Mouse (Mus musculus) ES-Bruce4 (cell line): Measurements from ENCODE around the gene Ccdc141. TPM values are rescaled to one million over a fixed set of nuclear protein-coding genes. Genes with fewer than 3 reads are reported as not detected.

Experiments
- H3K27ac ChIP-seq: 2 replicates; pipeline ENCODE4 v1.5.1; 2012; ENCODE audit warnings: low read length, inconsistent platforms; ENCODE audit not compliant: insufficient read depth
- H3K27me3 ChIP-seq: 2 replicates; pipeline ENCODE4 v1.6.1; 2012; ENCODE audit warnings: mild to moderate bottlenecking, low read length, inconsistent platforms; ENCODE audit not compliant: control insufficient read depth, poor library complexity, insufficient read depth, severe bottlenecking
- H3K36me3 ChIP-seq: 2 replicates; pipeline ENCODE4 v1.6.1; 2012; ENCODE audit warnings: inconsistent platforms, mild to moderate bottlenecking, low read length, moderate library complexity; ENCODE audit not compliant: control insufficient read depth, poor library complexity, insufficient read depth, severe bottlenecking
- H3K4me1 ChIP-seq: one replicate; pipeline ENCODE4 v1.8.1; 2011; ENCODE audit warnings: low read length; ENCODE audit not compliant: control insufficient read depth, insufficient read depth
- H3K4me3 ChIP-seq: 2 replicates; pipeline ENCODE4 v1.5.1; 2011; ENCODE audit warnings: low read depth, mild to moderate bottlenecking, low read length
- H3K9ac ChIP-seq: 2 replicates; pipeline ENCODE4 v1.6.1; 2012; ENCODE audit warnings: low read depth, mild to moderate bottlenecking, inconsistent platforms; ENCODE audit not compliant: poor library complexity, severe bottlenecking
- H3K9me3 ChIP-seq: replicated peaks from 2 replicates; pipeline ENCODE4 v1.6.1; 2012; ENCODE audit warnings: mild to moderate bottlenecking, low read length, inconsistent platforms; ENCODE audit not compliant: control insufficient read depth, poor library complexity, insufficient read depth, severe bottlenecking
- CTCF ChIP-seq: IDR thresholded peaks from one replicate; pipeline ENCODE4 v1.8.1; 2011; ENCODE audit warnings: low read depth, low read length
- EP300 ChIP-seq: IDR thresholded peaks from 2 replicates; pipeline ENCODE4 v1.6.1; 2011; ENCODE audit warnings: low read depth, low read length; ENCODE audit not compliant: insufficient read depth
- POLR2A ChIP-seq: IDR thresholded peaks from one replicate; pipeline ENCODE4 v1.8.1; 2011; ENCODE audit warnings: low read length; ENCODE audit not compliant: insufficient read depth
- polyA plus RNA-seq: library from polyadenylated mRNA; stranded (reverse); fragments of >200 nt; gene quantifications from 2 replicates; pipeline ENCODE4 v1.2.4, GENCODE M21; 2011; ENCODE audit warnings: low read depth; ENCODE audit not compliant: missing spikeins, insufficient read depth, insufficient read length

Gene Ccdc141
- polyA plus RNA-seq, 1 experiment, result 6.6 TPM

DNA sequence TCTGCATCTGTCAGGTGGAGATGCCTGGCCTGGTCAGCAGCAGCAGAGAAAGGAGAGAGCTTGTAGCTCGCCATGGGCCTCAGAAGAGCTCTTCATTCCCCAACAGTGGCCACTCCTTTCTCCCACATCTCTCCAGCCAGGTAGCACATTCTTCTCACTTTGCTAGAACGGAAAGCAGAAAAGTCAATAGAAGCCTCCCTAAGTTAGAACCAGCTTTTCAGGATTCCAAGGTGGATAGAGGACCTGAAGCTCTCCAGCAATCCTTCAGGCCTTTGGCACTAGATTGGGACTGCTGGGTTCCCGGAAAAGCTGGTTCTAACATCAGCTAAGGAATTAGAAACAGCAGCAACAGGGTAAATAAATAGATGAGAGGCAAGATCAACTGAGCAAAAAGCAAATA is 8.3 kb downstream of the Ccdc141 start:
- Histone ChIP-seq H3K9me3 (no peaks in the 10 kb centered on the region), H3K27ac (no peak overlapping the region), H3K4me3 (no peak overlapping the region), H3K9ac (no peak overlapping the region), H3K36me3 (no peaks in the 10 kb centered on the region), H3K27me3 (no peaks in the 10 kb centered on the region), H3K4me1 (no peaks in the 10 kb centered on the region)
- TF ChIP-seq POLR2A (no peak), CTCF (no peak), EP300 (no peak)

DNA sequence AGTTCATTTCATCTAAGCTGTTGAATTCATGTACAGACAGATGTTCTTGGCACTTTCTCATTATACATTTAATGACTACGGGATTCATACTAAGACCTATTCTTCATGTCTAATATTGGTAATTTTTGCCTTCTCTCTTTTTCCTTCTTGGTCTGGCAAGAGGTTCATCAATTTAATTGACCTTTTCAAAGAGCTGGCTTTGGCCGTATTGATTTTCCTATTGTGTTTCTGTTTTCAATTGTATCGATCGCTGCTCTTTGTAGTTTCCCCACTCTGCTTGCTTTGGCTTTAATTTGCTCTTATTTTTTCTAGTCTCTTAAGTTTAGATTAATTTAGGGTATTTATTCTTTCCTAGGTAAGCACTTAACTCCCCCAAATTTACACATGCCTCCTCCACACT is 12.9 kb downstream of the Ccdc141 start:
- Histone ChIP-seq H3K27me3 (no peaks in the 10 kb centered on the region), H3K27ac (no peak overlapping the region), H3K4me3 (no peak overlapping the region), H3K9ac (no peak overlapping the region), H3K36me3 (no peaks in the 10 kb centered on the region), H3K9me3 (no peaks in the 10 kb centered on the region), H3K4me1 (no peaks in the 10 kb centered on the region)
- no peak for TF ChIP-seq EP300
- no peak for TF ChIP-seq CTCF
- no peak for TF ChIP-seq POLR2A

DNA sequence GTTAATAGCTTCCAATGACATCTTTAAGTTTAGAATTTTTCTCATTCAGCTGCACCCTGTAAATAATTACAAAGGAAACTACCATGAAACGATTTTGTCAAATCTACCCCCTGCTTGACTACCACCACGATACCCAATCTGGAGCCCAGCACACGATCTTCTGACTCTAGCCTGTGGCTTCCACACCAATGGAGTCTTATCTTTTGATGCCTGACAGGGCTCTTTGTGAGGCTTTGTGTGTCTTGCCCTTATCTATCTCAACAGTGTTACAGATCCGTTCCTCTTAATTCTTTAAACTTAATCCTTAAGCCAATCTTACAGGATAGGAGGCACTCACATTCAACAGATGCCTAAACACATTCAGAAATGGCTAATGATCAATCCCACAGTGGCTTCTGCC is 16.4 kb downstream of the Ccdc141 start:
- Histone ChIP-seq H3K9me3 (no peaks in the 10 kb centered on the region), H3K36me3 (no peaks in the 10 kb centered on the region), H3K27ac (no peak overlapping the region), H3K4me1 (peaks cover 3% of the 10 kb centered on the region), H3K9ac (no peak overlapping the region), H3K4me3 (no peak overlapping the region), H3K27me3 (no peaks in the 10 kb centered on the region)
- TF ChIP-seq POLR2A (no peak), EP300 (no peak), CTCF (no peak)

DNA sequence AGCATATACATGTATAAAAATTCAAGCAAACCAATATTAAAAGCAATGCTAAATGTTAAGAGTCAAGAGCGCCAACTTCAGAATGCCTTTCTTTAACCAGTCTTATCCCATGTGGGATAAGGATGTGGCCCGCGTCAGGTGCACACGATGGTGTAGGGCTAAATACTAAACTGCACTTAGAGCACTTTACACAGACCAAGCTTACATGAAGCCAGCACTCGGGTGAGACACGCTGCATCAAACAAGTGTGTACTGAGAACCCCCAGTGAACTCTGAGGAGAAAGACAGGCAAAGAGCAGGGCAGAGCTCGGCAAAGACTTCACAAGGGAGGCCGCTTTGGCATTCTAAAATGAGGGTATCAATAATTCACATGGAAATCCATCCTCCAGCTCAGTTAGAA is 19.2 kb downstream of the Ccdc141 start:
- Histone ChIP-seq H3K36me3 (no peaks in the 10 kb centered on the region), H3K9ac (no peak overlapping the region)

DNA sequence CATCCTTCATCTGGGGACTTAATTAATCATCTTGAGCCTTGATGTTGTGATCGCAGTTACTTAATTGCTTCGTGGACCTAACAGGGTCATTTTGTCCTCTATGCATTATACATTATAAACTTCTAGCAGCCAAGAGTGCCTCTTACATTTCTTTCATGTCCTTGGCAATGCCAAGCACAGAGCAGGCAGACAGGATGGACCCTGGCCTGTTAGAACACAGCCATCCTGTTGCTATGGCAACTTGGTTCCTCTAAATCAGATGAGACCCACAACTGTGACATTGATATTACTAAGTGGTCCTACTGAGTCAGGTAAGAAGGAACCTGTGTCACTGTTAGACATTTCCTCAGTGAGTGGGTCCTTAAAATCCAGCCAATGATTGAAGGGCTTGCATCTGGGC is 20.9 kb downstream of the Ccdc141 start:
- Histone ChIP-seq H3K4me1 (peaks cover 6% of the 10 kb centered on the region), H3K9ac (no peak overlapping the region), H3K36me3 (no peaks in the 10 kb centered on the region), H3K4me3 (no peak overlapping the region), H3K27ac (peak overlapping the region; percentile 59), H3K9me3 (no peaks in the 10 kb centered on the region; the same call in 1 of the 2 replicates), H3K27me3 (no peaks in the 10 kb centered on the region)
- TF ChIP-seq POLR2A, result no peak
- no peak for TF ChIP-seq EP300
- no peak for TF ChIP-seq CTCF

More for the DNA sequence above, 19.2 kb downstream of the Ccdc141 start:
- Histone ChIP-seq H3K4me3 (no peak overlapping the region), H3K4me1 (peaks cover 6% of the 10 kb centered on the region), H3K27me3 (no peaks in the 10 kb centered on the region), H3K27ac (no peak overlapping the region), H3K9me3 (no peaks in the 10 kb centered on the region)
- TF ChIP-seq CTCF, result no peak
- TF ChIP-seq EP300, result no peak
- TF ChIP-seq POLR2A, result no peak

DNA sequence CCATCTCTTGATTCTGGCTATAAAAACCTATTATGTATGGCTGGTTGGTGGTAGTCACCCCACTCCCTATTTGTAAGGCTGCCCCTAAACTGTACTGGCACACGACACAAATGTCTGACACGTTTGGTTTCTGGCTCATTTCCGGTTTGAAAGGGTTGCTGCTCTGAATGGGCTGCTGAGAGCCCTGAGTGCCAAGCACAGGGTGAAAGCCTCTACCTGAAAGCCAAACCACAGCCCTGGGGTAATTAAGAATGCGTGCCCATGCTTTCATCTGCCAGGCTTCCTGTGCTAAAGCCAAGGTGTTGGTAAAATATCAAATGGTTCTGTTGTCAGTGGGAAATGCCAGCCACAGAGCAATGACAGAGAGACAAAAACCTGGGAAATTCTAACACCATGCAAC is 22.2 kb downstream of the Ccdc141 start:
- no peak overlapping the region for H3K9ac ChIP-seq
- TF ChIP-seq POLR2A (no peak), EP300 (no peak), CTCF (no peak)
- peaks cover 3% of the 10 kb centered on the region for H3K9me3 ChIP-seq
- H3K27ac ChIP-seq, result peak overlapping the region; percentile 77
- H3K4me1 ChIP-seq, result peaks cover 6% of the 10 kb centered on the region
- H3K36me3 ChIP-seq, result no peaks in the 10 kb centered on the region
- H3K27me3 ChIP-seq, result no peaks in the 10 kb centered on the region
- no peak overlapping the region for H3K4me3 ChIP-seq
